Mouse (Mus musculus): ENCODE measurements around the gene Sgms2. TPM values are rescaled to one million over a fixed set of nuclear protein-coding genes. Genes with fewer than 3 reads are reported as not detected.

The Sgms2 gene
- total and polyA plus RNA-seq, 3 experiments = not detected

- peaks cover 0 to 3% of the 10 kb centered on the region in 2 experiments; a peak in 2 of 4 replicates for H3K36me3 ChIP-seq (ENCODE audit: control insufficient read depth in 1 of 2, insufficient read depth in 2 of 2, low read length in 2 of 2)
- TF ChIP-seq TBP (IDR thresholded peaks at IDR 0.05; ENCODE audit: low read depth, low read length) = no peak
- TF ChIP-seq GATA1 (IDR thresholded peaks at IDR 0.05; ENCODE audit: low read depth, low read length) = no peak
- TF ChIP-seq USF1 (IDR thresholded peaks at IDR 0.05; ENCODE audit: low read depth, low read length) = no peak
- peak; percentile 36; the same call in 1 of the 2 replicates for TF ChIP-seq MXI1 (IDR thresholded peaks at IDR 0.05; ENCODE audit: low read depth, low read length)
- no peak for TF ChIP-seq MAFK (IDR thresholded peaks at IDR 0.05; ENCODE audit: borderline replicate concordance, low read depth, low read length)
- TF ChIP-seq POLR2AphosphoS5 (IDR thresholded peaks at IDR 0.05; ENCODE audit: borderline replicate concordance, low read depth, low read length) = no peak
- TF ChIP-seq E2F4 (IDR thresholded peaks at IDR 0.05; ENCODE audit: borderline replicate concordance, low read depth, low read length) = no peak
- TF ChIP-seq POLR2AphosphoS2 (IDR thresholded peaks at IDR 0.05; ENCODE audit: low read length) = no peak
- no peak for TF ChIP-seq TAL1 (IDR thresholded peaks at IDR 0.05; ENCODE audit: low read length)
- no peak for TF ChIP-seq EP300 (IDR thresholded peaks at IDR 0.05; ENCODE audit: low read depth in 1 of 2, low read length in 2 of 2)
- TF ChIP-seq ELF1 (IDR thresholded peaks at IDR 0.05; ENCODE audit: low read depth, low read length) = peak; percentile 85
- no peak for TF ChIP-seq POLR2A (IDR thresholded peaks at IDR 0.05; ENCODE audit: control insufficient read depth in 1 of 2, insufficient read depth in 1 of 2, low read depth in 1 of 2, low read length in 2 of 2, poor library complexity in 1 of 2)
- peak; percentile 47; the same call in 1 of the 2 replicates for TF ChIP-seq MAX (IDR thresholded peaks at IDR 0.05; ENCODE audit: low read length)
- TF ChIP-seq CHD1 (IDR thresholded peaks at IDR 0.05; ENCODE audit: low read depth, low read length) = no peak
- no peak for TF ChIP-seq BHLHE40 (IDR thresholded peaks at IDR 0.05; ENCODE audit: borderline replicate concordance, low read depth, low read length)
- no peak for TF ChIP-seq GABPA (IDR thresholded peaks at IDR 0.05; ENCODE audit: low read depth, low read length)
- 0 out of 2 replicates have a peak, but pooled peaks have one; percentile 45 for TF ChIP-seq HCFC1 (IDR thresholded peaks at IDR 0.05; ENCODE audit: low read depth, low read length)
- no peak for TF ChIP-seq TCF12 (IDR thresholded peaks at IDR 0.05; ENCODE audit: low read depth, low read length)
- TF ChIP-seq RCOR1 (IDR thresholded peaks at IDR 0.05; ENCODE audit: low read depth, low read length) = peak; percentile 53; the same call in 1 of the 2 replicates
- TF ChIP-seq SIN3A (IDR thresholded peaks at IDR 0.05; ENCODE audit: low read length) = peak; percentile 53
- TF ChIP-seq USF2 (IDR thresholded peaks at IDR 0.05; ENCODE audit: borderline replicate concordance in 1 of 2, insufficient read depth in 1 of 2, low read depth in 1 of 2, low read length in 2 of 2) = no peak
- TF ChIP-seq MAZ (IDR thresholded peaks at IDR 0.05; ENCODE audit: low read depth, low read length) = no peak
- no peak for TF ChIP-seq ZMIZ1 (IDR thresholded peaks at IDR 0.05; ENCODE audit: low read depth, low read length)
- peak; percentile 49 for TF ChIP-seq RAD21 (IDR thresholded peaks at IDR 0.05; ENCODE audit: low read depth, low read length)
- no peak for TF ChIP-seq ZNF384 (IDR thresholded peaks at IDR 0.05; ENCODE audit: low read depth, low read length)
- peak; percentile 32 for TF ChIP-seq SMC3 (IDR thresholded peaks at IDR 0.05; ENCODE audit: low read depth, low read length)
- TF ChIP-seq MYB (IDR thresholded peaks at IDR 0.05; ENCODE audit: low read depth, low read length) = no peak
- no peak for TF ChIP-seq NRF1 (IDR thresholded peaks at IDR 0.05; ENCODE audit: insufficient read depth, low read depth, low read length, poor library complexity, severe bottlenecking)
- TF ChIP-seq KAT2A (conservative IDR thresholded peaks at IDR 0.05; ENCODE audit: low read depth, low read length) = no peak
- no peak for TF ChIP-seq MEF2A (IDR thresholded peaks at IDR 0.05; ENCODE audit: extremely low read depth, insufficient replicate concordance, low read depth, low read length, poor library complexity, severe bottlenecking)
- no peak; the same call in 1 of the 2 replicates for TF ChIP-seq MYC (IDR thresholded peaks at IDR 0.05; ENCODE audit: low read depth, low read length)
- peak; percentile 14 to 75 (median 75); a peak in 4 of 6 replicates for TF ChIP-seq CTCF (IDR thresholded peaks at IDR 0.05 in 2 of 3, conservative IDR thresholded peaks at IDR 0.05 in 1 of 3; ENCODE audit: control insufficient read depth in 1 of 3, insufficient read depth in 1 of 3, low read depth in 2 of 3, low read length in 3 of 3, poor library complexity in 1 of 3, severe bottlenecking in 1 of 3)
- TF ChIP-seq ZKSCAN1 (IDR thresholded peaks at IDR 0.05; ENCODE audit: low read depth, low read length) = no peak
- TF ChIP-seq JUND (IDR thresholded peaks at IDR 0.05; ENCODE audit: low read depth, low read length) = no peak
- TF ChIP-seq CHD2 (IDR thresholded peaks at IDR 0.05; ENCODE audit: low read length) = no peak
- TF ChIP-seq ETS1 (IDR thresholded peaks at IDR 0.05; ENCODE audit: low read depth, low read length) = no peak
- TF ChIP-seq ZC3H11A (IDR thresholded peaks at IDR 0.05; ENCODE audit: low read depth, low read length) = no peak
Measured at GRCm38 (mm10) chr3:131299908-131300307, 191.3 kb downstream of the Sgms2 start.

More at GRCm38 (mm10) chr3:131299908-131300307, 191.3 kb downstream of the Sgms2 start:
- H3K4me1 ChIP-seq (ENCODE audit: control insufficient read depth in 1 of 2, insufficient read depth in 2 of 2, low read length in 2 of 2) = peaks cover 2% of the 10 kb centered on the region in 2 experiments; a peak in 1 of 4 replicates
- H3K9ac ChIP-seq (ENCODE audit: control insufficient read depth, low read depth, low read length, poor library complexity, severe bottlenecking) = peak overlapping the region; percentile 40; the same call in 1 of the 2 replicates
- H3K4me3 ChIP-seq (ENCODE audit: control insufficient read depth in 1 of 2, insufficient read depth in 1 of 2, low read depth in 2 of 2, low read length in 2 of 2) = peak overlapping the region in 1 of 2 experiments; percentile 34; a peak in 1 of 4 replicates
- no peak overlapping the region for H3K27ac ChIP-seq (ENCODE audit: control insufficient read depth, low read depth, low read length)
- H3K27me3 ChIP-seq (ENCODE audit: control insufficient read depth in 1 of 2, insufficient read depth in 2 of 2, low read length in 2 of 2) = no peaks in the 10 kb centered on the region
- peaks cover 5% of the 10 kb centered on the region; the same call in 1 of the 2 replicates for H3K79me2 ChIP-seq (ENCODE audit: control insufficient read depth, insufficient read depth, low read length, poor library complexity)
- no peaks in the 10 kb centered on the region for H3K9me3 ChIP-seq (replicated peaks; ENCODE audit: insufficient read depth, low read length)
- peak; percentile 80 for DNase-seq (ENCODE audit: low read depth, low spot score)
